Mouse (Mus musculus) MEL (cell line): ENCODE measurements around the gene Tle3. TPM values are rescaled to one million over a fixed set of nuclear protein-coding genes. Genes with fewer than 3 reads are reported as not detected.

ENCODE experiments used
- DNase-seq: peaks from one replicate; pipeline ENCODE4 v3.0.0; 2011; ENCODE audit warnings: low read depth, low spot score
- H3K27ac ChIP-seq: 2 replicates; pipeline ENCODE4 v1.5.1; 2012; ENCODE audit warnings: low read depth, mild to moderate bottlenecking, control low read depth, low read length, moderate library complexity; ENCODE audit not compliant: control insufficient read depth
- H3K27me3 ChIP-seq, 2 experiments: fragments of 150-350 bp in 1 of 2; sonication (generic) in 1 of 2; 2 replicates each; pipeline ENCODE4 v1.6.1; 2012; ENCODE audit warnings: low read length in 2 of 2, mild to moderate bottlenecking in 2 of 2, improper control_type of control experiment in 1 of 2, moderate library complexity in 1 of 2; ENCODE audit not compliant: insufficient read depth in 2 of 2, control insufficient read depth in 1 of 2
- H3K36me3 ChIP-seq, 2 experiments: 2 replicates each; pipeline ENCODE4 v1.6.1; 2012 to 2014; ENCODE audit warnings: low read length in 2 of 2, improper control_type of control experiment in 1 of 2, inconsistent platforms in 1 of 2, mild to moderate bottlenecking in 1 of 2; ENCODE audit not compliant: insufficient read depth in 2 of 2, control insufficient read depth in 1 of 2
- H3K4me1 ChIP-seq, 2 experiments: fragments of 150-350 bp in 1 of 2; sonication (generic) in 1 of 2; 2 replicates each; pipeline ENCODE4 v1.6.1; 2012; ENCODE audit warnings: low read length in 2 of 2, improper control_type of control experiment in 1 of 2, mild to moderate bottlenecking in 1 of 2; ENCODE audit not compliant: insufficient read depth in 2 of 2, control insufficient read depth in 1 of 2
- H3K4me3 ChIP-seq, 2 experiments: fragments of 150-350 bp in 1 of 2; sonication (generic) in 1 of 2; 2 replicates each; pipeline ENCODE4 v1.5.1; 2012; ENCODE audit warnings: low read depth in 2 of 2, low read length in 2 of 2, mild to moderate bottlenecking in 2 of 2, moderate library complexity in 2 of 2, control low read depth in 1 of 2, improper control_type of control experiment in 1 of 2; ENCODE audit not compliant: control insufficient read depth in 1 of 2, insufficient read depth in 1 of 2
- H3K79me2 ChIP-seq: 2 replicates; pipeline ENCODE4 v1.6.1; 2012; ENCODE audit warnings: mild to moderate bottlenecking, low read length, moderate library complexity; ENCODE audit not compliant: control insufficient read depth, poor library complexity, insufficient read depth
- H3K9ac ChIP-seq: 2 replicates; pipeline ENCODE4 v1.6.1; 2012; ENCODE audit warnings: low read depth, mild to moderate bottlenecking, control low read depth, low read length, moderate library complexity; ENCODE audit not compliant: control insufficient read depth, poor library complexity, severe bottlenecking
- H3K9me3 ChIP-seq: fragments of 150-350 bp; sonication (generic); replicated peaks from 2 replicates; pipeline ENCODE4 v1.6.1; 2012; ENCODE audit warnings: mild to moderate bottlenecking, low read length, improper control_type of control experiment, moderate library complexity; ENCODE audit not compliant: insufficient read depth
- CTCF ChIP-seq, 3 experiments: IDR thresholded peaks in 2 of 3; conservative IDR thresholded peaks in 1 of 3; 2 replicates each; pipeline ENCODE4 v1.5.1; 2011 to 2012; ENCODE audit warnings: low read length in 3 of 3, low read depth in 2 of 3, mild to moderate bottlenecking in 2 of 3, improper control_type of control experiment in 1 of 3, inconsistent platforms in 1 of 3, mixed read lengths in 1 of 3, moderate library complexity in 1 of 3; ENCODE audit not compliant: control insufficient read depth in 1 of 3, insufficient read depth in 1 of 3, poor library complexity in 1 of 3, severe bottlenecking in 1 of 3
- EP300 ChIP-seq, 2 experiments: IDR thresholded peaks; 2 replicates each; pipeline ENCODE4 v1.6.1; 2011; ENCODE audit warnings: improper control_type of control experiment in 2 of 2, low read length in 2 of 2, low read depth in 1 of 2, mild to moderate bottlenecking in 1 of 2
- GABPA ChIP-seq: IDR thresholded peaks from 2 replicates; pipeline ENCODE4 v1.6.1; 2012; ENCODE audit warnings: low read depth, mild to moderate bottlenecking, inconsistent platforms, low read length, improper control_type of control experiment, moderate library complexity
- GATA1 ChIP-seq: IDR thresholded peaks from 2 replicates; pipeline ENCODE4 v1.6.1; 2011; ENCODE audit warnings: low read depth, low read length, improper control_type of control experiment
- KAT2A ChIP-seq: conservative IDR thresholded peaks from 2 replicates; pipeline ENCODE4 v1.6.1; 2012; ENCODE audit warnings: low read depth, low read length, improper control_type of control experiment, inconsistent platforms
- MAFK ChIP-seq: IDR thresholded peaks from 2 replicates; pipeline ENCODE4 v1.6.1; 2011; ENCODE audit warnings: low read depth, mild to moderate bottlenecking, low read length, improper control_type of control experiment, borderline replicate concordance
- MAZ ChIP-seq: IDR thresholded peaks from 2 replicates; pipeline ENCODE4 v1.6.1; 2012; ENCODE audit warnings: low read depth, mild to moderate bottlenecking, inconsistent platforms, low read length, improper control_type of control experiment
- MEF2A ChIP-seq: IDR thresholded peaks from 2 replicates; pipeline ENCODE4 v1.6.1; 2014; ENCODE audit warnings: low read depth, mild to moderate bottlenecking, inconsistent platforms, low read length, improper control_type of control experiment; ENCODE audit not compliant: poor library complexity, insufficient replicate concordance, severe bottlenecking; ENCODE audit errors: extremely low read depth
- MXI1 ChIP-seq: IDR thresholded peaks from 2 replicates; pipeline ENCODE4 v1.6.1; 2011; ENCODE audit warnings: mild to moderate bottlenecking, low read depth, low read length, improper control_type of control experiment
- NRF1 ChIP-seq: IDR thresholded peaks from 2 replicates; pipeline ENCODE4 v1.6.1; 2014; ENCODE audit warnings: low read depth, mild to moderate bottlenecking, inconsistent platforms, low read length, improper control_type of control experiment, moderate library complexity; ENCODE audit not compliant: poor library complexity, insufficient read depth, severe bottlenecking
- RAD21 ChIP-seq: IDR thresholded peaks from 2 replicates; pipeline ENCODE4 v1.6.1; 2011; ENCODE audit warnings: mild to moderate bottlenecking, low read depth, low read length, improper control_type of control experiment
- RCOR1 ChIP-seq: IDR thresholded peaks from 2 replicates; pipeline ENCODE4 v1.6.1; 2012; ENCODE audit warnings: low read depth, mild to moderate bottlenecking, inconsistent platforms, low read length, improper control_type of control experiment
- TAL1 ChIP-seq: IDR thresholded peaks from 2 replicates; pipeline ENCODE4 v1.6.1; 2012; ENCODE audit warnings: mild to moderate bottlenecking, inconsistent platforms, low read length, moderate library complexity, mixed read lengths
- TCF12 ChIP-seq: IDR thresholded peaks from 2 replicates; pipeline ENCODE4 v1.6.1; 2014; ENCODE audit warnings: low read depth, mild to moderate bottlenecking, inconsistent platforms, low read length, improper control_type of control experiment, moderate library complexity
- USF1 ChIP-seq: IDR thresholded peaks from 2 replicates; pipeline ENCODE4 v1.6.1; 2014; ENCODE audit warnings: low read depth, mild to moderate bottlenecking, inconsistent platforms, low read length, improper control_type of control experiment, moderate library complexity
- USF2 ChIP-seq, 2 experiments: IDR thresholded peaks; 2 replicates each; pipeline ENCODE4 v1.6.1; 2011 to 2012; ENCODE audit warnings: improper control_type of control experiment in 2 of 2, low read length in 2 of 2, borderline replicate concordance in 1 of 2, inconsistent platforms in 1 of 2, low read depth in 1 of 2, mild to moderate bottlenecking in 1 of 2; ENCODE audit not compliant: insufficient read depth in 1 of 2
- ZMIZ1 ChIP-seq: IDR thresholded peaks from 2 replicates; pipeline ENCODE4 v1.6.1; 2012; ENCODE audit warnings: low read depth, mild to moderate bottlenecking, inconsistent platforms, low read length, improper control_type of control experiment, moderate library complexity
- ZNF384 ChIP-seq: IDR thresholded peaks from 2 replicates; pipeline ENCODE4 v1.6.1; 2012; ENCODE audit warnings: low read depth, mild to moderate bottlenecking, inconsistent platforms, low read length, improper control_type of control experiment
- polyA plus RNA-seq, 2 experiments: library from polyadenylated mRNA; stranded (reverse) in 1 of 2; unstranded in 1 of 2; fragments of >175 nt in 1 of 2; fragments of >200 nt in 1 of 2; gene quantifications; 2 replicates each; pipeline versions ENCODE4 v1.2.1 to v1.2.4; 2012; ENCODE audit warnings: low replicate concordance in 2 of 2, low read depth in 1 of 2; ENCODE audit not compliant: insufficient read length in 2 of 2, insufficient read depth in 1 of 2, missing spikeins in 1 of 2
- total RNA-seq: library from RNA; depleted of rRNA; stranded (reverse); fragments of 300-350 nt; gene quantifications from 2 replicates; pipeline ENCODE4 v1.2.3, GENCODE M21; 2012

The Tle3 gene
- total and polyA plus RNA-seq, 3 experiments, result 20.3 to 26.8 TPM; not detected in 1

DNA sequence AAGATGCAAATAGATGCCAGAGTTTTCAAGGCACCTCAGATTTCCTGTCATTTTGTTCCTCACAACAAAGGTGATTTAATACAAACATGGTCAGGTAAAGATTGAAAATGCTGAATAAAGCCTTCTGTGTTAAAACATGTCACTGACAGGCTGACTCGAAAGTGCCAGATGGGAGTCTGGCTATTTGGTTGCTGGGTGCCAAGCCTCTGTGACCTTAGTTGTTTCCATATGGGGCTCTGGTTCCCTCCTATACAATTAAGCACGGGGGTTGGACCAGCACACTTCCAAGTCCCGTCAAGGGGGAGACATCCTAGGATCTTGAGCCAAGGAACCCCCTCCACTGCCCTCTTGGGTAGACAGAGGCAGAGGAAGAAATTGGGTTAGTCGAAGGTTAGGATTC, 13.2 kb upstream of the Tle3 start:
- Histone ChIP-seq H3K4me1 (no peaks in the 10 kb centered on the region), H3K9ac (no peak overlapping the region), H3K79me2 (no peaks in the 10 kb centered on the region), H3K9me3 (no peaks in the 10 kb centered on the region), H3K27me3 (peaks cover 7 to 10% of the 10 kb centered on the region in 2 experiments), H3K36me3 (no peaks in the 10 kb centered on the region), H3K27ac (no peak overlapping the region), H3K4me3 (no peak overlapping the region)
- no peak for DNase-seq
- TF ChIP-seq RCOR1 (no peak), MXI1 (no peak), EP300 (IDR thresholded peaks at IDR 0.05; ENCODE audit: low read depth in 1 of 2, low read length in 2 of 2) (no peak), RAD21 (no peak), ZMIZ1 (no peak), USF2 (IDR thresholded peaks at IDR 0.05; ENCODE audit: borderline replicate concordance in 1 of 2, insufficient read depth in 1 of 2, low read depth in 1 of 2, low read length in 2 of 2) (no peak), TCF12 (no peak), GATA1 (no peak), MAFK (no peak), CTCF (IDR thresholded peaks at IDR 0.05 in 2 of 3, conservative IDR thresholded peaks at IDR 0.05 in 1 of 3; ENCODE audit: control insufficient read depth in 1 of 3, insufficient read depth in 1 of 3, low read depth in 2 of 3, low read length in 3 of 3, poor library complexity in 1 of 3, severe bottlenecking in 1 of 3) (no peak), MEF2A (no peak), ZNF384 (no peak), GABPA (no peak)
- TF ChIP-seq, all 39 proteins: peak for 0

DNA sequence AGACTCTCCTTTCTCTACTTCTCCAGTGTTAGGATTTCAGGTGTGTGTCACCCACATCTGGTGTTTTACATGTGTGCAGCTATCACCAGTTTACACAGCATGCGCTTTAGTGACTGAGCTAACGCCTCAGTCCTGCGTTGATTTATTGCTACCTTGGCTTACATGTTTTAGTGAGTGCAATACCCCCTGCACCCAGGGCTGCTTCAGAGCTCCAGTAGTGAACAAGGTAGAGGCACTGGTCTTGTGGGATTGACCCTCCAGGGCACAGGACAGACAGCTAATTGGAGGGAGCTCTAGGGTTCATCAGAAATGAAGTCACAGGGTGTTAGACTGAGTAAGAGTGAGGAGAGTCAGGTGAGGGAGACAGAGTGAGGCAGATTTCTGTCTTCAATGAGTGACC, 12.4 kb upstream of the Tle3 start:
- no peaks in the 10 kb centered on the region for H3K79me2 ChIP-seq
- no peak overlapping the region for H3K27ac ChIP-seq
- TF ChIP-seq TAL1 (no peak), CTCF (IDR thresholded peaks at IDR 0.05 in 2 of 3, conservative IDR thresholded peaks at IDR 0.05 in 1 of 3; ENCODE audit: control insufficient read depth in 1 of 3, insufficient read depth in 1 of 3, low read depth in 2 of 3, low read length in 3 of 3, poor library complexity in 1 of 3, severe bottlenecking in 1 of 3) (no peak), USF1 (no peak), USF2 (IDR thresholded peaks at IDR 0.05; ENCODE audit: borderline replicate concordance in 1 of 2, insufficient read depth in 1 of 2, low read depth in 1 of 2, low read length in 2 of 2) (no peak), NRF1 (no peak), RCOR1 (no peak), RAD21 (no peak), MAZ (no peak), KAT2A (no peak), ZMIZ1 (no peak)
- H3K36me3 ChIP-seq, result no peaks in the 10 kb centered on the region
- no peak for DNase-seq
- H3K4me3 ChIP-seq, result no peak overlapping the region
- H3K9me3 ChIP-seq, result no peaks in the 10 kb centered on the region
- no peaks in the 10 kb centered on the region for H3K4me1 ChIP-seq
- no peak overlapping the region for H3K9ac ChIP-seq
- peaks cover 10 to 13% of the 10 kb centered on the region in 2 experiments for H3K27me3 ChIP-seq
